Mouse (Mus musculus): ENCODE measurements around the gene Olfr455. TPM values are rescaled to one million over a fixed set of nuclear protein-coding genes. Genes with fewer than 3 reads are reported as not detected.

Olfr455 gene
- polyA plus RNA-seq, 2 experiments: not detected

GRCm38 (mm10) chr6:42487114-42487513 lies 60.3 kb downstream of the Olfr455 start, which contains the start of gene Olfr456:
Gene Olfr456 (minus strand): TSS chr6:42487214.
- Histone ChIP-seq H3K4me2 (replicated peaks; ENCODE audit: low read depth, low read length, severe bottlenecking) (no peak within 1 kb of the TSS), H3K36me3 (ENCODE audit: control insufficient read depth, insufficient read depth, low read length) (no peaks in the 10 kb centered on the region), H3K4me3 (replicated peaks; ENCODE audit: low read length) (no peak within 1 kb of the TSS), H3K27ac (replicated peaks; ENCODE audit: low read depth, low read length) (no peak within 1 kb of the TSS), H3K9me3 (ENCODE audit: control insufficient read depth, low read length) (no peaks in the 10 kb centered on the region), H3K27me3 (ENCODE audit: control insufficient read depth, insufficient read depth, low read length) (no peaks in the 10 kb centered on the region), H3K4me1 (ENCODE audit: control insufficient read depth, insufficient read depth, low read length) (no peaks in the 10 kb centered on the region), H3K9ac (ENCODE audit: low read depth, low read length, severe bottlenecking) (no peak within 1 kb of the TSS)
- 83% methylated on average over 1 of the region's 1 CpGs for WGBS
- ATAC-seq (ENCODE audit: low FRiP score, low read depth) (no peak), DNase-seq (ENCODE audit: low spot score) (no peak)
- no peak for TF ChIP-seq POLR2A (IDR thresholded peaks at IDR 0.05; ENCODE audit: borderline replicate concordance, extremely low read depth, insufficient read depth, insufficient read length)

Other genes with a start within 250 kb of the Olfr455 start
- 2.9 and 3.6 TPM in 2 replicates for gene Fam131b, start 222.9 kb downstream of the Olfr455 start, polyA plus RNA-seq (2012; rRNA removed)
- gene Fam131b, start 222.9 kb downstream of the Olfr455 start, polyA plus RNA-seq (2014; fragmentation: Nextera tagmentation; extraction: Ambion mirVana): 0.29 and 0.47 TPM in 2 replicates
- 176 and 232 TPM in 2 replicates for gene Zyx, start 198.0 kb downstream of the Olfr455 start, polyA plus RNA-seq (2012; rRNA removed)
- gene Zyx, start 198.0 kb downstream of the Olfr455 start, polyA plus RNA-seq (2014; fragmentation: Nextera tagmentation; extraction: Ambion mirVana): 152 and 159 TPM in 2 replicates
- gene Epha1, start 174.3 kb downstream of the Olfr455 start, polyA plus RNA-seq (2012; rRNA removed): 17.7 and 18.3 TPM in 2 replicates
- gene Epha1, start 174.3 kb downstream of the Olfr455 start, polyA plus RNA-seq (2014; fragmentation: Nextera tagmentation; extraction: Ambion mirVana): 7.4 and 8.8 TPM in 2 replicates
- gene Tas2r143, start 147.3 kb downstream of the Olfr455 start, polyA plus RNA-seq (2012; rRNA removed): 0.17 and 0.28 TPM in 2 replicates
- gene Tas2r143, start 147.3 kb downstream of the Olfr455 start, polyA plus RNA-seq (2014; fragmentation: Nextera tagmentation; extraction: Ambion mirVana): not detected in 2 replicates
- 0.11 TPM in 1 of 2 replicates, not detected in the other for gene Tas2r135, start 142.2 kb downstream of the Olfr455 start, polyA plus RNA-seq (2012; rRNA removed)
- not detected in 2 replicates for gene Tas2r135, start 142.2 kb downstream of the Olfr455 start, polyA plus RNA-seq (2014; fragmentation: Nextera tagmentation; extraction: Ambion mirVana)
- not detected in 2 replicates for gene Tas2r126, start 113.1 kb downstream of the Olfr455 start, polyA plus RNA-seq (2012; rRNA removed)
- gene Tas2r126, start 113.1 kb downstream of the Olfr455 start, polyA plus RNA-seq (2014; fragmentation: Nextera tagmentation; extraction: Ambion mirVana): not detected in 2 replicates
- not detected in 2 replicates for gene Olfr458, start 82.4 kb downstream of the Olfr455 start, polyA plus RNA-seq (2012; rRNA removed)
- gene Olfr458, start 82.4 kb downstream of the Olfr455 start, polyA plus RNA-seq (2014; fragmentation: Nextera tagmentation; extraction: Ambion mirVana): not detected in 2 replicates
- gene Olfr457, start 71.3 kb downstream of the Olfr455 start, polyA plus RNA-seq (2012; rRNA removed): not detected in 2 replicates
- 0.07 TPM in 1 of 2 replicates, not detected in the other for gene Olfr457, start 71.3 kb downstream of the Olfr455 start, polyA plus RNA-seq (2014; fragmentation: Nextera tagmentation; extraction: Ambion mirVana)
- not detected in 2 replicates for gene Olfr456, start 60.4 kb downstream of the Olfr455 start, polyA plus RNA-seq (2012; rRNA removed)
- not detected in 2 replicates for gene Olfr456, start 60.4 kb downstream of the Olfr455 start, polyA plus RNA-seq (2014; fragmentation: Nextera tagmentation; extraction: Ambion mirVana)
- not detected in 2 replicates for gene Tcaf3, start 50.1 kb upstream of the Olfr455 start, polyA plus RNA-seq (2012; rRNA removed)
- not detected in 2 replicates for gene Tcaf3, start 50.1 kb upstream of the Olfr455 start, polyA plus RNA-seq (2014; fragmentation: Nextera tagmentation; extraction: Ambion mirVana)
- 3.9 and 4.3 TPM in 2 replicates for gene Tcaf2, start 97.7 kb upstream of the Olfr455 start, polyA plus RNA-seq (2012; rRNA removed)
- gene Tcaf2, start 97.7 kb upstream of the Olfr455 start, polyA plus RNA-seq (2014; fragmentation: Nextera tagmentation; extraction: Ambion mirVana): 2.3 and 2.6 TPM in 2 replicates
- 58.7 and 64.1 TPM in 2 replicates for gene Tcaf1, start 162.5 kb upstream of the Olfr455 start, polyA plus RNA-seq (2012; rRNA removed)
- 63.5 and 70.6 TPM in 2 replicates for gene Tcaf1, start 162.5 kb upstream of the Olfr455 start, polyA plus RNA-seq (2014; fragmentation: Nextera tagmentation; extraction: Ambion mirVana)
- gene Olfr453, start 191.8 kb upstream of the Olfr455 start, polyA plus RNA-seq (2012; rRNA removed): not detected in 2 replicates
- not detected in 2 replicates for gene Olfr453, start 191.8 kb upstream of the Olfr455 start, polyA plus RNA-seq (2014; fragmentation: Nextera tagmentation; extraction: Ambion mirVana)
- not detected in 2 replicates for gene Olfr38, start 208.8 kb upstream of the Olfr455 start, polyA plus RNA-seq (2012; rRNA removed)
- gene Olfr38, start 208.8 kb upstream of the Olfr455 start, polyA plus RNA-seq (2014; fragmentation: Nextera tagmentation; extraction: Ambion mirVana): not detected in 2 replicates
- not detected in 2 replicates for gene Olfr452, start 237.5 kb upstream of the Olfr455 start, polyA plus RNA-seq (2012; rRNA removed)
- gene Olfr452, start 237.5 kb upstream of the Olfr455 start, polyA plus RNA-seq (2014; fragmentation: Nextera tagmentation; extraction: Ambion mirVana): not detected in 2 replicates